Mouse (Mus musculus): Measurements from ENCODE around the gene Pramel1.

DNA sequence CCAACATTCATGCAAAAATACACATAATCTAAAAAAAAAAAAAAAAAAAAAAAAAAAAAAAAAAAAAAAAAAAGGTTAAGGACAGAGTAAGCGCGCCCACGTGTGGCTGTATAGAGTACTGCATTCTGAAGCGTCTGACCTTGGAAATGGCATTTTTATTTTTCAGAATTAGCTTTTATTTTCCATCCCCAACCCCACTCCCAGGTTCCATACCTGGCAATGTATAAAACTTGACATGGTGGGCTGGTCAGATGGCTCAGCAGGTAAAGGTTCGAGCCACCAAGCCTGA is 13.6 kb upstream of the Pramel1 start:
- no peak for TF ChIP-seq CTCF (IDR thresholded peaks at IDR 0.05; ENCODE audit: control insufficient read depth, insufficient read depth, insufficient replicate concordance, low read depth, low read length)
- no peak for TF ChIP-seq POLR2A (IDR thresholded peaks at IDR 0.05; ENCODE audit: control insufficient read depth, low read depth, low read length)
